Mouse (Mus musculus) hindlimb bud, embryonic 11.5 days (tissue): Measurements from ENCODE around the gene Elp4.

Experiments used
- DNase-seq: peaks from one replicate; pipeline ENCODE4 v3.0.0-alpha.2; 2012; ENCODE audit warnings: low read depth, low spot score; ENCODE audit errors: extremely low spot score

The Elp4 gene

GRCm38 (mm10) chr2:105683771-105684410 lies 220.5 kb downstream of the Elp4 start:
- no peak for DNase-seq

GRCm38 (mm10) chr2:105682634-105683351 lies 221.6 kb downstream of the Elp4 start:
- DNase-seq: no peak

DNA sequence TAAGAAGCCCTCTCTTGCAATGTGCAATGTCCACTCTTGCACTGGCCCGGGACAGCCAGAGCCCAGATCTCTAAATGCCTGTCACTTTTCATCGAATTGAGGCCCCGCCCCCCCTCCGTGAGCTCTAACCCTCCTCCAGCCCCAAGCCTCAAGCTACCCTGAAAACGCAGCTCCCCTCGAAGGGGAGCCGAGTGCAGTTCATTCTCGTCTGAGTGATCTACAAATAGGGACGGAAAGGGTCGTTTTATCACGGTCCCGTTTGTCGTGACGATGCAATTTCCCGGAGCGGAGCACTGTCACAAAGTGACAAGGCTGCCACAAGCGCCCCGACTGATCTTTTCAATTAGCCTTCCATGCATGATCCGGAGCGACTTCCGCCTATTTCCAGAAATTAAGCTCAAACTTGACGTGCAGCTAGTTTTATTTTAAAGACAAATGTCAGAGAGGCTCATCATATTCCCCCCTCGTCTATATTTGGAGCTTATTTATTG lies 222.3 kb downstream of the Elp4 start:
- DNase-seq: no peak

- DNase-seq: no peak
Observed at GRCm38 (mm10) chr2:105680999-105681710, 223.2 kb downstream of the Elp4 start.

GRCm38 (mm10) chr2:105680146-105680998 lies 224.0 kb downstream of the Elp4 start:
- DNase-seq: no peak

- DNase-seq: no peak
Observed at GRCm38 (mm10) chr2:105679331-105679730, 225.0 kb downstream of the Elp4 start.

GRCm38 (mm10) chr2:105678880-105679321 lies 225.5 kb downstream of the Elp4 start:
- no peak for DNase-seq

GRCm38 (mm10) chr2:105678306-105678705 lies 226.1 kb downstream of the Elp4 start:
- DNase-seq: no peak

GRCm38 (mm10) chr2:105677434-105678105 lies 226.8 kb downstream of the Elp4 start:
- no peak for DNase-seq

DNA sequence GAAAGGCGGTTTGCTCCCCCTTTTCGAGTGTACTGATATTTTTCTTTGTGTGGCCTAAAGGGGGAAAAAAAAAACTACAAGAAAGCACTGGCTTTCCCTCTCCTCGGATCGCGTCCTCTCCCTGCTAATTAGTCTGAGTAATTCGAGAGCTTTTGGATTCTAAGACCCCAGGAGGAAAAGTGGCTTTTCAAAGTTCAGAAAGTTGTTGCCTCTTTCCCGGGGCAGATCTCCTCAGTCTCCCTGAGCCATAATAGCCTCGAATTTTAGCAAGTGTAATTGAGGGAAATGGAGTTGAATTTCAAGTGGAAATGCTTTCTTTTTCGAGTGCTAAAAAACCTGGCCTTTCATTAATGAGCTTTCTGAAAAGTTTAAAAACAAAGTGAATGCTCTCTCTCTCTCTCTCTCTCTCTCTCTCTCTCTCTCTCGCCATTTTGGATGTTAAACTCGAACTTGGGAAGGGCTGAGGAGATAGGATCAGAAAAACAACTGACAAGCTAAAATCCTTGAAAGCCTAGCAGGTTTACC lies 227.4 kb downstream of the Elp4 start:
- DNase-seq: no peak

GRCm38 (mm10) chr2:105676080-105676908 lies 228.1 kb downstream of the Elp4 start:
- DNase-seq: no peak

- no peak for DNase-seq
Observed at GRCm38 (mm10) chr2:105675730-105676079, 228.7 kb downstream of the Elp4 start.

DNA sequence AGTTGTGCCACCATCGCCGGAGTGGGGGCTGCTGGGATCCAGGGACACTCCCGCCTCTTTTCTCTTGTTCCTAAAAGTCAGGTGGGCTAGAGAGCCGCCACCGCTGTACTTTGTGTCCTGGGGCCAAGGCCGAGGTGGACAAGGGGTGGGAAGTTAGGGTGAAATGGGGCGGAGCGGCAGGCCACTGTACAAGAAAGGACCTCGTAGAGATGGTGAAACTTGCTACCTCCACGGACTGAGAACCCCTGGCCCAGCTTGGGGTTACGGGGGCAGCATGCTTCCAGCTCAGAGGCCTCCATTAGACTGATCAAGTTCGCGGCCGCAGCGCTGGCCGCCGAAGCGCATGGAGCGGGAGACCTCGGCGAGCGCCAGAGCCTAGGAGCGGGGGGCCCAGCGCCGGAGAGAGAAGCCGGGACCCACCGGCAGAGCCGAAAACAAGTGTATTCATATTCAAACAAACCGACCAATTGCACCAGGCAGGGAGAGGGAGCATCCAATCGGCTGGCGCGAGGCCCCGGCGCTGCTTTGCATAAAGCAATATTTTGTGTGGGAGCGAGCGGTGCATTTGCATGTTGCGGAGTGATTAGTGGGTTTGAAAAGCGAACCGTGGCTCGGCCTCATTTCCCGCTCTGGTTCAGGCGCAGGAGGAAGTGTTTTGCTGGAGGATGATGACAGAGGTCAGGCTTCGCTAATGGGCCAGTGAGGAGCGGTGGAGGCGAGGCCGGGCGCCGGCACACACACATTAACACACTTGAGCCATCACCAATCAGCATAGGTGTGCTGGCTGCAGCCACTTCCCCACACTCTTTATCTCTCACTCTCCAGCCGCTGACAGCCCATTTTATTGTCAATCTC lies 229.3 kb downstream of the Elp4 start:
- no peak for DNase-seq

DNA sequence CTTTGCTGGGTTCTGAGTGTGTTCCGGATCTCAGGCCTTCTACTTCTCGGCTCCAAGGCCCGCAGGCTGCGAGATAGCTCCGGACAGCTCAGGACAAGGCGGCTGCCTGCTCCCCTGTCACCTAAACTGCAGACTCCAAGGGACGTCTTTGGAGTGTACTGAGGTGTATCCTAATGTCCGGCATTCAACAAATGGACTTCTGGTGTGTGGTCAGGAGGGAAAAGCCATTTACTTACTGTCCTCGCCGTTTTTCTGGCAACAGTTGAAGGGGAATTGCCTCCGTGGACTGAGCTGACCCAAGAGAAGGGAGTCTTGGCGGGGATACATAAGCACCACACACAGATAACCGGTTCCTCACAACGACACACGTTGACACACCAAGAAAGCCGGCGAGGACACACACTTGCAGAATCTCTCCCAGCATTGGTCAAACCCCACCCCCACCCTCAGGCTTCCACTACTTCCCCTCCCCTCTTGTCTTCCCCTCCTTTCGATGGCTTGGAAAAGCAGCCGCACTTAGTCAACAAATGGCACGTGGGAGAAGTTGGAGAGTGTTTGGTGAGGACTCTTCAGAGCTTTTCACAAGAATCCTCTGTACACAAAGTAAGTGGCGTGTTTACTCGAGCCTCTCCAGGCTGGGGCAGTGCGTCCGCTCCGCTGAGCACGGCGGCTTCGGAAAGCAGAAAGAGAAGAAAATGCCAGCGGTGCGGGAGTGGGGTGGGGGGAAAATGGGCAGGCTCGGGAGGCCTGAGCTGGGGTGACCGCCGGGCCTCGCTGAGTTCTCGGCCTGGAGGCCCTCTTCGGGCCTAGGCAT lies 230.1 kb downstream of the Elp4 start:
- DNase-seq: no peak

- DNase-seq: no peak
Observed at GRCm38 (mm10) chr2:105673631-105674060, 230.7 kb downstream of the Elp4 start.

GRCm38 (mm10) chr2:105673054-105673453 lies 231.3 kb downstream of the Elp4 start:
- no peak for DNase-seq

GRCm38 (mm10) chr2:105672596-105672960 lies 231.8 kb downstream of the Elp4 start:
- no peak for DNase-seq
